Mouse (Mus musculus) CH12.LX (cell line): ENCODE results near the gene Terb1. TPM values are rescaled to one million over a fixed set of nuclear protein-coding genes. Genes with fewer than 3 reads are reported as not detected.

Source experiments
- DNase-seq: peaks from one replicate; pipeline ENCODE4 v3.0.0-alpha.2; 2013; ENCODE audit errors: extremely low read depth
- H3K27ac ChIP-seq: 2 replicates; pipeline ENCODE4 v1.5.1; 2012; ENCODE audit warnings: low read depth, mild to moderate bottlenecking, control low read depth, moderate library complexity; ENCODE audit not compliant: insufficient read depth
- H3K27me3 ChIP-seq: replicated peaks from 2 replicates; pipeline ENCODE3; 2012; ENCODE audit warnings: inconsistent platforms
- H3K36me3 ChIP-seq, 2 experiments: replicated peaks in 1 of 2; 2 replicates each; pipeline versions ENCODE3 to v1.6.1; 2012; ENCODE audit warnings: inconsistent platforms in 1 of 2, low read length in 1 of 2, mild to moderate bottlenecking in 1 of 2, mixed read lengths in 1 of 2, moderate library complexity in 1 of 2; ENCODE audit not compliant: control insufficient read depth in 1 of 2, insufficient read depth in 1 of 2
- H3K4me1 ChIP-seq, 2 experiments: 2 replicates each; pipeline ENCODE4 v1.6.1; 2012; ENCODE audit warnings: inconsistent platforms in 1 of 2, moderate library complexity in 1 of 2; ENCODE audit not compliant: insufficient read depth in 2 of 2, control insufficient read depth in 1 of 2
- H3K4me2 ChIP-seq: 2 replicates; pipeline ENCODE4 v1.6.1; 2012; ENCODE audit warnings: low read depth, mild to moderate bottlenecking, control low read depth; ENCODE audit not compliant: poor library complexity, insufficient read depth, severe bottlenecking
- H3K4me3 ChIP-seq, 3 experiments: fragments of 150-350 bp in 1 of 3; sonication (generic) in 1 of 3; replicated peaks in 1 of 3; 2 replicates each; pipeline versions ENCODE3 to v1.5.1; 2011 to 2012; ENCODE audit warnings: low read depth in 2 of 3, low read length in 2 of 3, mild to moderate bottlenecking in 2 of 3, moderate library complexity in 2 of 3, control low read depth in 1 of 3, improper control_type of control experiment in 1 of 3, inconsistent platforms in 1 of 3, mixed read lengths in 1 of 3; ENCODE audit not compliant: poor library complexity in 1 of 3
- H3K79me2 ChIP-seq: replicated peaks from 2 replicates; pipeline ENCODE4 v1.6.1; 2012; ENCODE audit warnings: mild to moderate bottlenecking, moderate library complexity; ENCODE audit not compliant: control insufficient read depth, poor library complexity, insufficient read depth, severe bottlenecking; ENCODE audit errors: extremely low read depth
- H3K9ac ChIP-seq: 2 replicates; pipeline ENCODE4 v1.6.1; 2012; ENCODE audit warnings: low read depth, mild to moderate bottlenecking, control low read depth, moderate library complexity; ENCODE audit not compliant: insufficient read depth
- H3K9me3 ChIP-seq: replicated peaks from 2 replicates; pipeline ENCODE3; 2012; ENCODE audit warnings: low read length, inconsistent platforms, mixed read lengths
- BHLHE40 ChIP-seq: IDR thresholded peaks from 2 replicates; pipeline ENCODE4 v1.6.1; 2011; ENCODE audit warnings: mild to moderate bottlenecking, low read depth, low read length, improper control_type of control experiment
- CHD2 ChIP-seq: IDR thresholded peaks from 2 replicates; pipeline ENCODE4 v1.6.1; 2011; ENCODE audit warnings: low read length, improper control_type of control experiment
- ELF1 ChIP-seq: IDR thresholded peaks from 2 replicates; pipeline ENCODE4 v1.6.1; 2014; ENCODE audit warnings: low read depth, mild to moderate bottlenecking, inconsistent platforms, low read length, improper control_type of control experiment
- EP300 ChIP-seq: IDR thresholded peaks from 2 replicates; pipeline ENCODE4 v1.6.1; 2011; ENCODE audit warnings: low read length, improper control_type of control experiment
- GABPA ChIP-seq: IDR thresholded peaks from 2 replicates; pipeline ENCODE4 v1.6.1; 2012; ENCODE audit warnings: low read depth, low read length, improper control_type of control experiment, inconsistent platforms; ENCODE audit not compliant: insufficient replicate concordance
- HCFC1 ChIP-seq: IDR thresholded peaks from 2 replicates; pipeline ENCODE4 v1.6.1; 2012; ENCODE audit warnings: low read depth, mild to moderate bottlenecking, inconsistent platforms, low read length, improper control_type of control experiment
- IRF4 ChIP-seq: IDR thresholded peaks from 2 replicates; pipeline ENCODE4 v1.6.1; 2014; ENCODE audit warnings: low read depth, mild to moderate bottlenecking, inconsistent platforms, low read length, improper control_type of control experiment
- JUND ChIP-seq: conservative IDR thresholded peaks from 2 replicates; pipeline ENCODE4 v1.6.1; 2011; ENCODE audit warnings: low read depth, low read length, improper control_type of control experiment
- KAT2A ChIP-seq: IDR thresholded peaks from 2 replicates; pipeline ENCODE4 v1.6.1; 2012; ENCODE audit warnings: low read length, improper control_type of control experiment, inconsistent platforms; ENCODE audit not compliant: insufficient replicate concordance
- MAZ ChIP-seq: IDR thresholded peaks from 2 replicates; pipeline ENCODE4 v1.6.1; 2012; ENCODE audit warnings: low read depth, mild to moderate bottlenecking, inconsistent platforms, low read length, improper control_type of control experiment, moderate library complexity
- NELFE ChIP-seq: IDR thresholded peaks from 2 replicates; pipeline ENCODE4 v1.6.1; 2011; ENCODE audit warnings: low read depth, low read length, improper control_type of control experiment
- NRF1 ChIP-seq: IDR thresholded peaks from 2 replicates; pipeline ENCODE4 v1.6.1; 2014; ENCODE audit warnings: low read depth, mild to moderate bottlenecking, inconsistent platforms, low read length, improper control_type of control experiment, moderate library complexity
- PAX5 ChIP-seq: IDR thresholded peaks from 2 replicates; pipeline ENCODE4 v1.6.1; 2012; ENCODE audit warnings: low read length, inconsistent platforms, mixed read lengths
- POLR2A ChIP-seq: IDR thresholded peaks from 2 replicates; pipeline ENCODE4 v1.6.1; 2011; ENCODE audit warnings: low read depth, mild to moderate bottlenecking, improper control_type of control experiment, low read length
- POLR2AphosphoS2 ChIP-seq: IDR thresholded peaks from 2 replicates; pipeline ENCODE4 v1.6.1; 2011; ENCODE audit warnings: low read depth, low read length, improper control_type of control experiment
- RAD21 ChIP-seq: IDR thresholded peaks from 2 replicates; pipeline ENCODE4 v1.6.1; 2011; ENCODE audit warnings: low read depth, mild to moderate bottlenecking, low read length, improper control_type of control experiment, moderate library complexity
- SIN3A ChIP-seq: IDR thresholded peaks from 2 replicates; pipeline ENCODE4 v1.6.1; 2012; ENCODE audit warnings: low read length, improper control_type of control experiment, inconsistent platforms
- TBP ChIP-seq: conservative IDR thresholded peaks from 2 replicates; pipeline ENCODE4 v1.6.1; 2011; ENCODE audit warnings: low read depth, low read length, improper control_type of control experiment
- TCF12 ChIP-seq: IDR thresholded peaks from 2 replicates; pipeline ENCODE4 v1.6.1; 2014; ENCODE audit warnings: low read depth, mild to moderate bottlenecking, inconsistent platforms, low read length, improper control_type of control experiment
- USF1 ChIP-seq: IDR thresholded peaks from 2 replicates; pipeline ENCODE4 v1.6.1; 2014; ENCODE audit warnings: low read depth, mild to moderate bottlenecking, inconsistent platforms, low read length, improper control_type of control experiment
- USF2 ChIP-seq: conservative IDR thresholded peaks from 2 replicates; pipeline ENCODE4 v1.6.1; 2011; ENCODE audit warnings: low read depth, low read length, improper control_type of control experiment
- ZC3H11A ChIP-seq: IDR thresholded peaks from 2 replicates; pipeline ENCODE4 v1.6.1; 2012; ENCODE audit warnings: low read depth, mild to moderate bottlenecking, inconsistent platforms, low read length, improper control_type of control experiment
- ZMIZ1 ChIP-seq: IDR thresholded peaks from 2 replicates; pipeline ENCODE4 v1.6.1; 2012; ENCODE audit warnings: low read depth, mild to moderate bottlenecking, inconsistent platforms, low read length, improper control_type of control experiment
- dilution Hi-C: fragments of 300-500 bp; cut with MboI; formaldehyde crosslinking; loops from 2 replicates; pipeline ENCODE4 v1.14.3; 2020; ENCODE audit warnings: low sequenced_read_pairs; ENCODE audit not compliant: extremely low pct_unique_long_range_greater_than_20kb, extremely low pct_ligation_motif_present
- in situ Hi-C: fragments of 300-500 bp; cut with MboI; formaldehyde crosslinking; loops from 3 replicates; pipeline ENCODE4 v1.14.3; 2019; ENCODE audit warnings: low sequenced_read_pairs, low pct_ligation_motif_present, low pct_unique_long_range_greater_than_20kb, mixed read lengths
- polyA plus RNA-seq: library from polyadenylated mRNA; unstranded; fragments of >175 nt; gene quantifications from 2 replicates; pipeline ENCODE4 v1.2.1, GENCODE M21; 2012; ENCODE audit warnings: low read depth; ENCODE audit not compliant: insufficient read length
- total RNA-seq, 2 experiments: library from RNA; depleted of rRNA; stranded (reverse); fragments of 300-350 nt in 1 of 2; fragments of >200 nt in 1 of 2; gene quantifications; 2 replicates each; pipeline ENCODE4 v1.2.3; 2012 to 2014

Gene Terb1
- total and polyA plus RNA-seq, 3 experiments, result not detected

DNA sequence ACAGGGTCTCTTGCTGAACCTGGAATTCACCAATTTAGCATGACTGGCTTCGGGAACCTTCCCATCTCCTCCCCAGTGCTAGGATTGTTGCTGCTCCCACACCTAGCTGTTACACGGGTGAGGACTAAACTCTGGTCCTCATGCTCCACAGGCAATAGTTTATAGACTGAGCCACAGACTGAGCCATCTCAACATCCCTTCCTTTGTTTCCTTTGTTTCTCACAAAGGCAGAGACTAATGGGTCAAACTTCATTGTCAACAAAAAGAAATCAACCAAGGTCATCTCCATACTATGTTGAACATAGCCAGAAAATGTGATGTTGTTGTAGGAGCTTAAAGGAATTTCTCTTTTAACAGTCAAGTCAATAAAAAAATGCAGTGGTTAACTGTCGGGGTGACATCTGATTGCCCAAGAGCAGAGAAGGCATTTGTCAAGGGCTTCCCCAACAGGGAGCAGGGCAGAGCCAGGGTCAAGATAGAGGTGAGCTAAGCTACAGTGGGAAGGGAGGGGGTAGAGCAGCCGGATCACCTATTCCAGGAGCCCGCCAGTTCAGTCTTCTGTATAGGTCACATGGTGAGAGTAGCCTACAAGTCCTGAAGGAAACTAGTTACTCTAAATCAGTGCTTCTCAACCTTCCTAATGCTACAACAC, 76.4 kb downstream of the Terb1 start:
- Histone ChIP-seq H3K27ac (no peak overlapping the region), H3K4me1 (0 out of 4 replicates have a peak, but pooled peaks cover 0 to 7% of the 10 kb centered on the region in 2 experiments), H3K36me3 (peaks cover 69 to 93% of the 10 kb centered on the region in 2 experiments), H3K79me2 (no peaks in the 10 kb centered on the region), H3K4me2 (no peak overlapping the region), H3K4me3 (no peak overlapping the region), H3K27me3 (no peaks in the 10 kb centered on the region), H3K9ac (no peak overlapping the region), H3K9me3 (peaks cover 2% of the 10 kb centered on the region)
- in situ Hi-C loops (no loop called here), dilution Hi-C loops (no loop called here)
- no peak for DNase-seq
- no peak for TF ChIP-seq ZMIZ1
- no peak for TF ChIP-seq HCFC1
- TF ChIP-seq IRF4, result no peak
- no peak for TF ChIP-seq NELFE
- TF ChIP-seq, all 38 proteins: peak for 0

DNA sequence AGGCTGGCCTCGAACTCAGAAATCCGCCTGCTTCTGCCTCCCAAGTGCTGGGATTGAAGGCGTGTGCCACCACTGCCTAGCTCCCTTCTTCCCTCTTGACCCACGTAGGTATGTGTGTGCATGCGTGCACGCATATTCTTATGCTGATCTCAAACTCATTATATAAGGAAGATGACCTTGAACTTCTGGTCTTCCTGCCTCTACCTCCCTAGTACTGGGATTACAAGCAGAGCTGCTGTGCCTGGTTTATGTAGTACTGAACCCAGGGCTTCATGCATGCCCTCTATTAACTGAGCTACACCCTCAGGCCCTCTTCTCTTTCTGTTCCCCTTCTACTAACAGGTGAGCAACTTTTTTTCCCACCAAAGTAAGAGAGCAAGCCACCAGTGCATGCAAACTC, 77.1 kb downstream of the Terb1 start:
- peaks cover 73 to 96% of the 10 kb centered on the region in 2 experiments for H3K36me3 ChIP-seq
- H3K79me2 ChIP-seq, result no peaks in the 10 kb centered on the region
- DNase-seq, result no peak
- dilution Hi-C loops, result no loop called here
- TF ChIP-seq MAZ (no peak), TBP (no peak)
- TF ChIP-seq, all 38 proteins: peak for 0
- H3K4me3 ChIP-seq, result no peak overlapping the region
- no peaks in the 10 kb centered on the region for H3K27me3 ChIP-seq
- no peak overlapping the region for H3K9ac ChIP-seq
- H3K4me1 ChIP-seq, result 0 out of 4 replicates have a peak, but pooled peaks cover 0 to 7% of the 10 kb centered on the region in 2 experiments
- H3K4me2 ChIP-seq, result no peak overlapping the region
- peaks cover 2% of the 10 kb centered on the region for H3K9me3 ChIP-seq
- no peak overlapping the region for H3K27ac ChIP-seq
- in situ Hi-C loops, result no loop called here

DNA sequence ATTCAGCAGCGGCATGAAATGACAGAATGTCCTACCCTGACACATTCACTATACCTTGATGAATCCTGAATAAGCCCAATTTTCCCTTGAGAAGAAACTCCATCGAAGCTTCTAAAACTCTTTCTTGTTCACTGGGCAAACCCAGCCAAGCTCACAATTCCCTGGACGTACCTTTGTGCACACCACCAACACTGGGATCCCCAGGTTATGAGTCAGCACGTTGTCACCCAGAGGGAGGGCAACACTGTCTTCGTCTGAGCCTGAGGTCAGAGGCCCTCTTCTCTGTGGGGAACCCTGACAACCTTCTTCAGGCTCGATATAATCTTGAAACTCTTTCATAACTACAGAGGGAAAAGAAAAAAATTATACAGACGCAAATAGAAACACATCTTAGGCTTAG, 79.5 kb downstream of the Terb1 start:
- Histone ChIP-seq H3K9me3 (peaks cover 2% of the 10 kb centered on the region), H3K27me3 (no peaks in the 10 kb centered on the region), H3K4me3 (no peak overlapping the region), H3K4me1 (0 out of 4 replicates have a peak, but pooled peaks cover 0 to 7% of the 10 kb centered on the region in 2 experiments), H3K36me3 (peaks cover 74 to 96% of the 10 kb centered on the region in 2 experiments), H3K27ac (no peak overlapping the region), H3K4me2 (no peak overlapping the region), H3K79me2 (no peaks in the 10 kb centered on the region), H3K9ac (no peak overlapping the region)
- in situ Hi-C loops (no loop called here), dilution Hi-C loops (no loop called here)
- DNase-seq, result no peak
- TF ChIP-seq PAX5 (no peak), ELF1 (no peak), ZC3H11A (no peak), CHD2 (no peak), GABPA (no peak), JUND (no peak), MAZ (no peak), KAT2A (no peak), POLR2AphosphoS2 (no peak), SIN3A (no peak), NRF1 (no peak), USF2 (no peak), BHLHE40 (no peak), POLR2A (no peak), TCF12 (no peak), EP300 (no peak), USF1 (no peak), RAD21 (no peak), TBP (no peak)
